Mouse (Mus musculus) bone marrow, adult 2 months (tissue): Measurements from ENCODE around the gene Gps2.

Experiments
- CTCF ChIP-seq: fragments of 200-500 bp; IDR thresholded peaks from 2 replicates; pipeline ENCODE4 v1.5.1; 2011; ENCODE audit warnings: low read length, control low read depth; ENCODE audit not compliant: control insufficient read depth, insufficient read depth
- POLR2A ChIP-seq: fragments of 200-500 bp; IDR thresholded peaks from 2 replicates; pipeline ENCODE4 v1.6.1; 2011; ENCODE audit warnings: low read depth, mild to moderate bottlenecking, control low read depth, low read length, borderline replicate concordance; ENCODE audit not compliant: control insufficient read depth

DNA sequence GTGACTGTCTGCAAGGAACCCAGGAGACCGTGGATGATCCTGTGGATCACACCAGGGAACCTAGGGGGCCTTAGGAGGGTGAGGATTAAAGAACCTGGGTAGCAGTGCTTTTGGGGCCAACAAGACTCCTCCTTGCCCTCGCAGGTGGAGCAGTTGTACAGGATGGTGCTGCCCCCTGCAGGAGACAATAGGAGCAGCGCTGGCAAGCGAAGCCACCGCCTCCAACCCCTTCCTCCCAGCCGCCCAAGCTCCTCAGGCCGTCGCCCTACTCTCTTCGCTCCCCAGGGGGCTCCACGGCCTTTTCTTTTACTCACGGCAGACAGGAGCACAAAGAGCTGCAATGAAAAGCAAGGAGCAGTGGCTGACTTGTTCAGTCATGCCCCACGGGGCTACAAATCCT lies 36.8 kb upstream of the Gps2 start:
- TF ChIP-seq POLR2A (no peak), CTCF (peak; percentile 93)
